Mouse (Mus musculus) liver, embryonic 14.5 days (tissue): Measurements from ENCODE around the gene Olfr54.
"Not testable (repeated sequence)": the region's sequence is repeated elsewhere in the genome, so short reads cannot be mapped to it uniquely, and the experiment has no call there.

Experiments
- CTCF ChIP-seq: IDR thresholded peaks from 2 replicates; pipeline ENCODE4 v1.5.1; 2016; ENCODE audit warnings: antibody characterized with exemption, low read depth, control low read depth
- EP300 ChIP-seq: IDR thresholded peaks from 2 replicates; pipeline ENCODE4 v1.6.1; 2016; ENCODE audit warnings: antibody characterized with exemption, low read depth

DNA sequence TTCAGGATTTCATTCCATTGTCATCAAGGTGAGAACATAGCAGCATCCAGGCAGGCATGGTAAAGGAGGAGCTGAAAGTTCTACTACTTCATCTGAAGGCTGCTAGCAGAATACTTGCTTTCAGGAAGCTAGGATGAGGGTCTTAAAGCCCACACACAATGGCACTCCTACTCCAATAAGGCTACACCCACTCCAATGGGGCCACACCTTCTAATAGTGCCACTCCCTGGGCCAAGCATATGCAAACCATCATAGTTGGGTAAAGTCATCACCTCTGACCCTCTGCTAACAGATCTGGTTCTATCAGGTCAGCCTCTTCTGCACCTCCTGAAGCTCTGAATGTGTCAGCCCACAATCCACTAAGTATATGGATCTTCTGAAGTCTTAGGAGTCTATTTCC, 20.1 kb downstream of the Olfr54 start:
- not testable (repeated sequence) for TF ChIP-seq CTCF, EP300
